Mouse (Mus musculus) myocyte (in vitro differentiated cells): ENCODE results near the gene Kcnk1.

Experiments
- E2F4 ChIP-seq: IDR thresholded peaks from one replicate; pipeline ENCODE4 v1.6.1; 2011; ENCODE audit warnings: mild to moderate bottlenecking, control low read depth, moderate library complexity; ENCODE audit not compliant: insufficient read depth
- MAX ChIP-seq: IDR thresholded peaks from one replicate; pipeline ENCODE4 v1.6.1; 2011; ENCODE audit warnings: low read depth, mild to moderate bottlenecking, control low read depth
- MYOG ChIP-seq, 3 experiments: IDR thresholded peaks; one replicate each; pipeline ENCODE4 v1.6.1; 2011; ENCODE audit warnings: control low read depth in 2 of 3, low read depth in 2 of 3, mild to moderate bottlenecking in 2 of 3; ENCODE audit not compliant: insufficient read length in 2 of 3, control insufficient read depth in 1 of 3, insufficient read depth in 1 of 3
- POLR2A ChIP-seq: IDR thresholded peaks from one replicate; pipeline ENCODE4 v1.6.1; 2011; ENCODE audit warnings: low read depth, mild to moderate bottlenecking, control low read depth, moderate library complexity; ENCODE audit not compliant: insufficient read length
- POLR2AphosphoS2 ChIP-seq: IDR thresholded peaks from one replicate; pipeline ENCODE4 v1.6.1; 2011; ENCODE audit warnings: low read depth, control low read depth; ENCODE audit not compliant: insufficient read length
- TCF12 ChIP-seq: IDR thresholded peaks from one replicate; pipeline ENCODE4 v1.6.1; 2011; ENCODE audit warnings: mild to moderate bottlenecking, control low read depth; ENCODE audit not compliant: poor library complexity, insufficient read depth, severe bottlenecking
- TCF3 ChIP-seq: IDR thresholded peaks from one replicate; pipeline ENCODE4 v1.6.1; 2011; ENCODE audit warnings: low read depth, control low read depth; ENCODE audit not compliant: insufficient read length
- USF1 ChIP-seq: IDR thresholded peaks from one replicate; pipeline ENCODE4 v1.6.1; 2011; ENCODE audit warnings: low read depth, mild to moderate bottlenecking, control low read depth, moderate library complexity

DNA sequence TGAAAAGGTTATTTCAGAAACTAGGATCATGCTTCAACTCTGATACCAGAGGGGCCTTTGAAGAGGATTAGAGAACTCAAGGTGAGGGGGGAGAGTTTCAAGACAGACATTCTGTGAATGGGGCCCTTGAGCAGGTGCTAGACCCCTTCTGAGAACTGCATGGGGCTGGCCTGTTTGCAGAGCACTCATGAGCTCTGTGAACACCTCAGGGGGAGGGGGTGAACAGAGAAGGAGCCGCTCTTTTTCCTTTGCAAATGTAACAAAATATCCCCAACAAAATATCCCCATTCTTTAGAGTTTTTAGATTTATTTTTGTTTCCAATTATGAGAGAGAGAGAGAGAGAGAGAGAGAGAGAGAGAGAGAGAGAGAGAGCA, 37.0 kb upstream of the Kcnk1 start:
- TF ChIP-seq MYOG (IDR thresholded peaks at IDR 0.05; ENCODE audit: control insufficient read depth in 1 of 3, insufficient read depth in 1 of 3, insufficient read length in 2 of 3, low read depth in 2 of 3) (no peak), POLR2A (no peak), TCF3 (no peak), TCF12 (no peak), E2F4 (no peak), POLR2AphosphoS2 (no peak), MAX (no peak), USF1 (no peak)
